Mouse (Mus musculus): ENCODE measurements at regions not wholly inside any gene's neighbourhood (a gene's known extent, or its start where the extent isn't known, plus 50 kb on each side); places are given as distances from the start of the nearest gene placed in this dataset. TPM values are rescaled to one million over a fixed set of nuclear protein-coding genes. Genes with fewer than 3 reads are reported as not detected.

DNA sequence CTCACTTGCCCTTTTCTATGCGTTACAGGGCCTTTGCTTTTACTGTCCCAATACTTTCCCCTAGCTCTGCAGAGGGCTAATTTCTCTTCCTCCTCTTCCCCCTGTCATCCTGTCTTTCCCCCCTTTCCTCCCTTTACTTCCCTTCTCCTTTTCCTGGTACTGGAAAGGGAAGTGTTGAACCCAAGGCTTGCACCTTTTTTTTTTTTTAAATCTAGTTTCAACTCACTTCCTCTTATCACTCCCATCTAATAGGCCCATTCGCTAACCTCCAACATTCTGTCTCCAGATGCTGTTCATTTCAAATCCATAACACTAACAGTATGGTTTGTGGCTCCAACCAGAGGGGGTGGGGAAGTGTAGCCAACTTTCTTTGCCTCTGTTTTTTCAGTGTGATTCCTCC, 1148.5 kb upstream of the A1bg start:
- no peak for DNase-seq (ENCODE audit: low spot score in 2 of 2)

- DNase-seq (ENCODE audit: low spot score in 2 of 2) = no peak
Observed at GRCm38 (mm10) chr15:62068422-62069160, 1145.8 kb upstream of the A1bg start.

DNA sequence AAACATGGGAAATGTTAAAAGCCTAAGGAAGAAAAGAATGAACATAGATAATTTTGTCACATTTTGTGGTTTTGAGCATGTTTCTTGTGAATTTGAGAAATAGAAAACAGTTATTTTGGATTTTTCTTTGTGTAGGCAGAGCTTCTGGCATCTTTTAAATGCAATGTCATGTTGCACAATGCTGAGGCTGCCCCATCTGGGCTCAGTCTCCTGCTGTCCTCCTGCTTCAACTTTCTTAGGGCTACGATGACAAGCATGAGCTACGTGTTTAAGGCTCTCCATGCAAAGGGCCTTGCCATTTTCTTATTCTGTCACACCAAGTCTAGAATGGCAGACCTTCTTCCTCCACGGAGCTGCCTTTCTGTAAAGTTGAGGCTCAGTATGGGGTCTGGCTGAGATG, 1141.6 kb upstream of the A1bg start:
- DNase-seq (ENCODE audit: low spot score in 2 of 2) = no peak

- no peak for DNase-seq (ENCODE audit: low spot score in 2 of 2)
Observed at GRCm38 (mm10) chr15:62057449-62057848, 1134.6 kb upstream of the A1bg start.

DNA sequence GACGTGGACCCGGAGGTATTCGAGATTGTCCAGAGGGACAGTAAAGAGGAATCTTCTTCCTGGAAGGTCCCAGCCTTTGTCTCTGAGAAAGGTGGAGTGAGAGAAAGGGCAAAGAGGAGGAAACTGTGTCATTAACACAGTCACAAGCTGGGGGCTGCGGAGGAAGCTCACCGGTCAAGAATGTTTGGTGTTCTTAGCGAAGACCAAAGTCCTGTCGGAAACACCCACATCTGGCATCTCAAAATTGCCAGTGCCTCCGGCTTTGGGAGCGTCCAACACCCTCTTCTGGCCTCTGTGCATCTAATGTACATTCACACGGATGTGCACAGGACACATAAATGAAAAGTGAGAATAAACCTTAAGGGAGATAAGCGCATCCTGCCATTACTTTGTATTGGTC, 1134.1 kb upstream of the A1bg start:
- no peak for DNase-seq (ENCODE audit: low spot score in 2 of 2)

- DNase-seq (ENCODE audit: low spot score in 2 of 2) = no peak
Observed at GRCm38 (mm10) chr15:62056401-62056800, 1133.6 kb upstream of the A1bg start.

GRCm38 (mm10) chr15:62055011-62055410, 1132.2 kb upstream of the A1bg start:
- DNase-seq (ENCODE audit: low spot score in 2 of 2) = no peak

GRCm38 (mm10) chr15:62053420-62054239, 1130.8 kb upstream of the A1bg start:
- DNase-seq (ENCODE audit: low spot score in 2 of 2) = no peak

DNA sequence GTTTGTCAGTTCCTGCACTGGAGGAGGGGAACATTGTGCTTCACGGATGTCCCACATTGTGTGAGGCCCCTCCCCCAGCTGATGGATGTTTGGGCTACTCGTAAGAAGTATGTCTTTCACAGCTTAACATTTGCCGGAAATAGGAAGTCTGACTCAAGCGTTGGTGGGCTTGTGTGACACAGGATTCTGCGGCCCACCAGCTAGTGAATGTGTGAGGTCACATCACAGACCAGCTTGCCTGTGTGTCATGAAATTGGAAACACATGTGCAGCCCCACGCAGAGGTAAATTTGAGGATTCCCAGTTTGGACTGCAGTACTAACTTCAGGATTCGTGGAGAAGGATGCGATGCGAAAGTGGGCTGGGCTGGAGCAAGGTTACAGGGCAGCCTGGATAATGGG, 1126.6 kb upstream of the A1bg start:
- DNase-seq (ENCODE audit: low spot score in 2 of 2) = no peak

DNA sequence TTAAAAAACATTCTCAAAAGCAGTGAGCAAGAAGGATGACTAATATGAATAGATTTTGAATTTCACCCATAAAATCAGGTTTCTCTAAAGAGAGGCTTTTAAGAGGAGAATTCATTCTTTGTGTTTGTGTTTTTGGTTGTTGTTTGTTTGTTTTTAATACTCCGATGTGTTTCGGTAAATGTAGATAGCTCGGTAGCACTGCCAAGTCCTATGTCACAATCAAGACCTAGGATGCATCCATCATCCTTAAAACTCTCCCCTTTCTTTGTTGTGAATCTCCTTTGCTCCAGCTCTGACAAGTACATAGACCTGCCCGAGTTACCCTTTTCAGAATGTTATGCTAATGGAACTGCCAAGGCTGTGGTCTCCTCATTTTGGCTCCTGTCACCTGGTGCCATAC, 1126.2 kb upstream of the A1bg start:
- DNase-seq (ENCODE audit: low spot score in 2 of 2) = no peak

DNA sequence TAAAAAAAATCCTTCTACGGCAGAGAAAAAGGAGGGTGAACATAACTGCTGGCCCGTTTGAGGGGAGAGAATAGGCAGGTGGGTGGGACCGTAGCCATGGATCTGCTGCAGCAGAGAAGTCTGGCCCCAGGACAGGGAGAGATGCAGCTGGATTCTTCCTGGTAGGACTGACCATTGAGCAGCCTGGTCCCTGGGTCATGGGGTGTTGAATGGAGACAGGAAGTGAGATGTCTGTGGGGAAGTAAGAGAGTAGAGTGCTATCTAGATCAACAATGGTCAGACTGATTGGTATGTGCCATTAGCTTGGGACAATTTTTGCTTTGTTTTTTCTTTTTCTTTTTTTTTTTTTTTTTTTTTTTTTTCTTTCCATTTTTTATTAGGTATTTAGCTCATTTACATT, 1123.5 kb upstream of the A1bg start:
- no peak for DNase-seq (ENCODE audit: low spot score in 2 of 2)

DNA sequence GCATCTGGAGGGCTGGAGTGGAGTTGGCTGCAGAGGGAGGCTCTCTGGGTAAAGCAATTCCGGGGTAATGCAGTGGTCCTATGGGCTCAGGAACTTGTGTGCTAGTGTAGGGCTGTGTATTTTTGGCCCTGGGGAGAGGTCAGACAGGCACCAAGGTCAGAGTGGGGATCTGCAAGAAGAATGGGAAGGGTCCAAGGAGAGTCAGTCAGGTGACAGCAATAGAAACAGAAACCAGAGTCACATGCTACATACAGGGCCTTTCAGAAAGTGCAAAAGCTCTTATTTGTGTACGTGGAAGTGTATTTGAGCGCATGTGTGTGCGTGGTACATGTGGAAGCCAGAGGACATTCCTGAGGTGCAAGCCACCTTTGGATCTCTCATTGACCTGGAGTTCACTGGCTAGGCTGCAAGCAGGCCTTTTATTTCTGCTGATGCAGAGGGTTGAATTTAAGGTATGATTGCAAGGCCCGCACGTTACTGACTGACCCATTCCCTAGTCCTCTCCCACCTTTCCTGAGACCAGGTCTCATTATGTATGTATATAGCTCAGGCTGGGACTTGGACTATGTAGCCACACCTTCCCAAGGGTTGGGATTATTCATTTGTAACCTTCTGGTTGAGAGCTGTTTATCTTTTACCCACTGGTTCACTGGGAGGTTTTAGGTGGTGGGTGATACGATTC, 1122.0 kb upstream of the A1bg start:
- no peak for DNase-seq (ENCODE audit: low spot score in 2 of 2)

GRCm38 (mm10) chr15:62043617-62044392, 1121.0 kb upstream of the A1bg start:
- no peak for DNase-seq (ENCODE audit: low spot score in 2 of 2)

DNA sequence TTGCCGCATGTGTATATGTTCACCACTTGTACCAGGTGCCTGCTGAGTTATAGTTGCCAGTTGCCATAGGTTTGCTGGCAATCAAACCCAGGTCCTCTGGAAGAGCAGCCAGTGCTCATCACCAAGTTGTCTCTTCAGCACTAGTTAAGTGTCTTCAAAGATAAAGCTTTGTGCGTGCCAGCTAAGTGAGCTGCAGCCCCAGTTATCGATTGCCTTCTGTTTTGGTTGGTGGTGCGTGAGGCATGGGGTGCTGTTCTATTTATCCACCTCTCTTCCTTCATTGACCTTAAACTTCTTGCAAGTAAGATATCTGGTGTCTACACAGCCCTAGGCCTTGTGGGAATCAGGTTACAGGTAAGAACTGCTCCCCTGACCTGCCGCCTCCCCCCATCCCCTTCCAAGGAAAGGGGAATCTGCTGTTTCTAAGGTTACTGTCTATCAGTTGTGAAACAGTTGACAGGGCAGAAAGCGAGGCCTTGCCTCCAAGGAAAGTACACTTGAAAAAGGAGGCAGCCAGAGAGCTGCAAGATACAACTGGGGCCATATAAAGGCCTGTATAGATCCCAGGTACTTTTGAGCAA, 1120.2 kb upstream of the A1bg start:
- peak in 1 of 2 experiments; percentile 26 for DNase-seq (ENCODE audit: low spot score in 2 of 2)

Small RNA genes in the stretch of these regions (microRNA-seq; reads per million reads assigned to microRNA genes)
- not detected for gene Gm24810
